Mouse (Mus musculus) embryonic facial prominence, embryonic 13.5 days (tissue): ENCODE results near the gene Tmem131. TPM values are rescaled to one million over a fixed set of nuclear protein-coding genes. Genes with fewer than 3 reads are reported as not detected.
A peak's percentile ranks its signal among the peaks of the same experiment; 100 is the strongest.

ENCODE experiments used
- ATAC-seq: fragments of 200-750 bp; cut with Nextera tagmentation; 2 replicates; pipeline ENCODE4 v1.8.0; 2017; ENCODE audit warnings: low read depth; ENCODE audit not compliant: insufficient number of reproducible peaks, insufficient read depth, low FRiP score, low TSS enrichment
- H3K27ac ChIP-seq: fragments of 300-500 bp; sonication (generic); 2 replicates; pipeline ENCODE4 v1.5.1; 2015; ENCODE audit warnings: moderate library complexity, mild to moderate bottlenecking, inconsistent platforms
- H3K27me3 ChIP-seq: fragments of 300-500 bp; sonication (generic); 2 replicates; pipeline ENCODE4 v1.6.1; 2015; ENCODE audit warnings: mild to moderate bottlenecking, inconsistent platforms
- H3K36me3 ChIP-seq: fragments of 300-500 bp; sonication (generic); 2 replicates; pipeline ENCODE4 v1.6.1; 2015; ENCODE audit warnings: mild to moderate bottlenecking, inconsistent platforms
- H3K4me1 ChIP-seq: fragments of 300-500 bp; sonication (generic); 2 replicates; pipeline ENCODE4 v1.6.1; 2015; ENCODE audit warnings: inconsistent platforms
- H3K4me2 ChIP-seq: fragments of 300-500 bp; sonication (generic); 2 replicates; pipeline ENCODE4 v1.6.1; 2015; ENCODE audit warnings: moderate library complexity, mild to moderate bottlenecking, inconsistent platforms
- H3K4me3 ChIP-seq: fragments of 300-500 bp; sonication (generic); 2 replicates; pipeline ENCODE4 v1.5.1; 2015; ENCODE audit warnings: mild to moderate bottlenecking, inconsistent platforms
- H3K9ac ChIP-seq: fragments of 300-500 bp; sonication (generic); 2 replicates; pipeline ENCODE4 v1.6.1; 2015; ENCODE audit warnings: mild to moderate bottlenecking, inconsistent platforms
- H3K9me3 ChIP-seq: fragments of 300-500 bp; sonication (generic); 2 replicates; pipeline ENCODE4 v1.6.1; 2016; ENCODE audit warnings: inconsistent platforms
- WGBS: fragments of 180-500 bp; shearing (Covaris S2); methylation state at CpG from one replicate; pipeline ENCODE4 v1.1.7; 2015; ENCODE audit warnings: mixed read lengths; 5-methylcytosine and 5-hydroxymethylcytosine counted together
- polyA plus RNA-seq: library from polyadenylated mRNA; unstranded; fragments of >200 nt; fragmentation: Nextera tagmentation; extraction: Ambion mirVana; gene quantifications from 2 replicates; pipeline ENCODE4 v1.2.1, GENCODE M21; 2015

Tmem131 gene
- polyA plus RNA-seq, 1 experiment from 2014 or later, result 17.8 TPM

DNA sequence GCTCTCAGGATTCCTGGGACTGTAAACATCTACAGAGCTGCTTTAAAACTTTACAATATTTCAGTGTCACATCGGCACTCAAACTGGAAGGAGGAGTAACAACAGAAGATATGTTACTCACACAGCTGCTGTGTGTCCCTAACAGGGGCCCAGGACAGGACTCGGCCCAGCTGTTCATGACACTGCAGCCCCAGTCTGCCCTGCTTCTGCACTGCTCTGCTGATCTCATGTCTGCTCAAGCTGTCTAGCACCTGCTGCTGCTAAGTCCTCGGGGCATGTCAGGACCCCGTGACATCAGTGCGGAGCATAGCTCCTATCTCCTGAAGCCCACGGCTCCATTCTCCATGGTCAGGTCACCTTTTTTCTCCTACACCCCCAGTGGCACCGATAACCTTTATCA lies 146.8 kb downstream of the Tmem131 start:
- Histone ChIP-seq H3K9ac (no peak overlapping the region), H3K27ac (no peak overlapping the region), H3K4me3 (no peak overlapping the region), H3K4me1 (no peaks in the 10 kb centered on the region), H3K4me2 (no peak overlapping the region), H3K27me3 (no peaks in the 10 kb centered on the region), H3K36me3 (peaks cover 93% of the 10 kb centered on the region), H3K9me3 (no peaks in the 10 kb centered on the region)
- 90% methylated on average over 7 of the region's 7 CpGs for WGBS
- ATAC-seq, result no peak

- ATAC-seq, result no peak
- 68% methylated on average over 8 of the region's 8 CpGs for WGBS
- H3K4me2 ChIP-seq, result no peak overlapping the region
Measured at GRCm38 (mm10) chr1:36789416-36789815, 154.1 kb downstream of the Tmem131 start.

DNA sequence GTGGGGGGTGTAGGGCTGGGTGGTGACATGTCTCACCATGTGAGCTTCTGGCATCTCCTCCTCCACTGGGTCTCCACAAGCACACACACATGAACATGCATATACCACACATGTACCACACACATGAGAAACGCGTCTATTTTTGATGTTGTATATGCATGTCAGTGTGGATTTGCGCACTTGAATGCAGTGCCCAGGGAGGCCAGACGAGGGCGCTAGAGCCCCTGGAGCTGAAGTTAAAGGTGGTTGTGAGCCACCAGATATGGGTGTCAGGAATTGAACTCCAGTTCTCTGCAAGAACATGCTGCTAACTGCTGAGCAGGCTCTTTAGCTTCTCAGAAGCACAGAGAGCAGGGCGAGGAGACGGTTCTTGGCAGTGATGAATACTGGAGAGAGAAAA lies 157.1 kb downstream of the Tmem131 start:
- 0 out of 2 replicates have a peak, but pooled peaks cover 6% of the 10 kb centered on the region for H3K27me3 ChIP-seq
- peaks cover 9% of the 10 kb centered on the region; the same call in 1 of the 2 replicates for H3K4me1 ChIP-seq
- H3K4me2 ChIP-seq, result no peak overlapping the region
- no peak overlapping the region for H3K4me3 ChIP-seq
- no peaks in the 10 kb centered on the region for H3K9me3 ChIP-seq
- 89% methylated on average over 7 of the region's 7 CpGs for WGBS
- ATAC-seq, result no peak
- H3K27ac ChIP-seq, result no peak overlapping the region
- peaks cover 8% of the 10 kb centered on the region for H3K36me3 ChIP-seq
- no peak overlapping the region for H3K9ac ChIP-seq

More at GRCm38 (mm10) chr1:36789416-36789815, 154.1 kb downstream of the Tmem131 start:
- no peak overlapping the region for H3K9ac ChIP-seq
- H3K27me3 ChIP-seq, result no peaks in the 10 kb centered on the region
- H3K4me1 ChIP-seq, result peaks cover 9% of the 10 kb centered on the region; the same call in 1 of the 2 replicates
- H3K4me3 ChIP-seq, result no peak overlapping the region
- H3K9me3 ChIP-seq, result no peaks in the 10 kb centered on the region
- H3K27ac ChIP-seq, result no peak overlapping the region
- H3K36me3 ChIP-seq, result peaks cover 37% of the 10 kb centered on the region

- WGBS, result 3% methylated on average over 16 of the region's 16 CpGs
- H3K9ac ChIP-seq, result peak overlapping the region; percentile 69
- ATAC-seq, result no peak
Measured at GRCm38 (mm10) chr1:36785238-36785641, 158.2 kb downstream of the Tmem131 start.

DNA sequence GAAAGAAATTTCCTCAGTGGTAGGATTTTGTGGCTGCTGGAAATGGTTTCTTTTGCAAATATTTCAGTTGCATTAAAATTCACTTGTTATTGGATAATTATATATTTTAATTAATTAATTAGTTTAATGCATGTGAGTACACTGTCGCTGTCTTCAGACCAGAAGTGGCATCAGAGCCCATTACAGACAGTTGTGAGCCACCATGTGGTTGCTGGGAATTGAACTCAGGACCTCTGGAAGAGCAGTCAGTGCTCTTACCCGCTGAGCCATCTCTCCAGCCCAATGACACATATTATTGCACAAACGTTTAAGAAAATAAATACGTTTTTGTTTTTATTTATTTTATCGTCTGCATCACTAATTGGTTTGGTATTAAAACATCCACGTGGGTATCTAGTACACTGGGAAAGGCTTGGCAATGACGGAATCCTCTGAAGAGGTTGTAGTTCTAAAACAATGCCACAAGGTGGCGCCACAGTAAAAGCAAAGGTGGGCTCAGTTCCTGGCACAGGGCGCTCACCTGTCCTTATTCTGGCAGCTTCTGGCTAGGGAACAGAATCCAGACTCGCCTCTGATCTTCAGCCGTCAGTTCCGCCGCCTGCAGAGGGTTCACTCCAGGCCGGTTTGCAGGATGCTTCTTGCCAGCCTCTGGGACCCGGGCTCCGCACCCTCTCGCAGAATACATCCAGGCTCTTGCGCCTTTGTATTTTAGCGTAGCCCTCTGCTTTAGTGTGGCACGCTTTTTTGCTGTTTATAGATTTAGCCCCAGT lies 158.9 kb downstream of the Tmem131 start:
- Histone ChIP-seq H3K36me3 (no peaks in the 10 kb centered on the region), H3K27me3 (0 out of 2 replicates have a peak, but pooled peaks cover 6% of the 10 kb centered on the region), H3K4me1 (peaks cover 9% of the 10 kb centered on the region; the same call in 1 of the 2 replicates), H3K27ac (no peak overlapping the region), H3K4me3 (peak overlapping the region; percentile 46), H3K9ac (peak overlapping the region; percentile 69), H3K9me3 (no peaks in the 10 kb centered on the region), H3K4me2 (peak overlapping the region; percentile 90)
- ATAC-seq, result no peak
- 3% methylated on average over 20 of the region's 20 CpGs for WGBS

More at GRCm38 (mm10) chr1:36785238-36785641, 158.2 kb downstream of the Tmem131 start:
- Histone ChIP-seq H3K4me3 (peak overlapping the region; percentile 46), H3K4me2 (peak overlapping the region; percentile 90), H3K36me3 (no peaks in the 10 kb centered on the region), H3K27me3 (0 out of 2 replicates have a peak, but pooled peaks cover 6% of the 10 kb centered on the region), H3K4me1 (peaks cover 9% of the 10 kb centered on the region; the same call in 1 of the 2 replicates), H3K9me3 (no peaks in the 10 kb centered on the region), H3K27ac (no peak overlapping the region)

DNA sequence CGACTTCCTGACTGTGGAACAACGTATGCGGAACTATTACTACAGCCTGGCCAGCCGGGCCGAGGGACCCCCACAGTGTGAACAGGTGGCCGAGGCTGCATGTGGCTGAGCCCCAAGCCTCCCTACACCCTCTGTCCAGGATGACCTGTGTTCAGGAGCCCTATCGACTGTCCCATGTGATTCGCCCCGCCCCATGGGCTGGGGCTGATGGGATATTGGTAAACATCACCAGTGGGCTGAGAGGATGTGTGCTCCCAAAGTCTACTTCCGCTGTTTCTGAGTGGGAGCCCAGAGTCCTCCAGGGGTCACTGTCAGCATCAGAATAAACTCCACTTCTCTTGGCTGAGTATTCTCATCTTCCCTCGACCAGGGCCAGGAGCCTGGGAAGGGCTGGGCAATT lies 161.0 kb downstream of the Tmem131 start:
- no peak overlapping the region for H3K4me2 ChIP-seq
- H3K4me3 ChIP-seq, result no peak overlapping the region
- ATAC-seq, result no peak
- H3K36me3 ChIP-seq, result no peaks in the 10 kb centered on the region
- peaks cover 9% of the 10 kb centered on the region; the same call in 1 of the 2 replicates for H3K4me1 ChIP-seq
- H3K27me3 ChIP-seq, result 0 out of 2 replicates have a peak, but pooled peaks cover 6% of the 10 kb centered on the region
- H3K9ac ChIP-seq, result no peak overlapping the region
- WGBS, result 81% methylated on average over 11 of the region's 11 CpGs
- no peak overlapping the region for H3K27ac ChIP-seq
- no peaks in the 10 kb centered on the region for H3K9me3 ChIP-seq

DNA sequence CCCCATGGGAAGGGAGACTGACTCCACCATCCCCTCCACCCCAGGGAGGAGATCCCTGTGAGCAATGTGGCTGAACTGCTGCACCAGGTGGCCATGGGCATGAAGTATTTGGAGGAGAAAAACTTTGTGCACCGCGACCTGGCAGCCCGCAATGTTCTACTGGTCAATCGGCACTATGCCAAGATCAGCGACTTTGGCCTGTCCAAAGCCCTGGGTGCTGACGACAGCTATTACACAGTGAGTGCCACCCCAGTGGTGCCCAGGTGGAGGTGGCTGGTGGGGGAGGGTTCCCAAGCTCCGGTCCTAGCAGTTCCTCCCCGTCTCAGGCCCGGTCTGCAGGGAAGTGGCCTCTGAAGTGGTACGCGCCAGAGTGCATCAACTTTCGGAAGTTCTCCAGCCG lies 162.7 kb downstream of the Tmem131 start:
- no peak overlapping the region for H3K27ac ChIP-seq
- no peaks in the 10 kb centered on the region for H3K9me3 ChIP-seq
- WGBS, result 88% methylated on average over 13 of the region's 13 CpGs
- H3K27me3 ChIP-seq, result 0 out of 2 replicates have a peak, but pooled peaks cover 6% of the 10 kb centered on the region
- no peak overlapping the region for H3K4me3 ChIP-seq
- no peak overlapping the region for H3K4me2 ChIP-seq
- no peaks in the 10 kb centered on the region for H3K36me3 ChIP-seq
- ATAC-seq, result no peak
- H3K9ac ChIP-seq, result no peak overlapping the region
- H3K4me1 ChIP-seq, result peaks cover 9% of the 10 kb centered on the region; the same call in 1 of the 2 replicates

GRCm38 (mm10) chr1:36772198-36772934 lies 171.1 kb downstream of the Tmem131 start:
- Histone ChIP-seq H3K27ac (no peak overlapping the region), H3K9ac (no peak overlapping the region), H3K4me1 (peaks cover 7% of the 10 kb centered on the region), H3K4me3 (no peak overlapping the region), H3K4me2 (no peak overlapping the region), H3K9me3 (no peaks in the 10 kb centered on the region), H3K36me3 (no peaks in the 10 kb centered on the region), H3K27me3 (peaks cover 24% of the 10 kb centered on the region)
- WGBS, result 86% methylated on average over 9 of the region's 9 CpGs
- ATAC-seq, result no peak

DNA sequence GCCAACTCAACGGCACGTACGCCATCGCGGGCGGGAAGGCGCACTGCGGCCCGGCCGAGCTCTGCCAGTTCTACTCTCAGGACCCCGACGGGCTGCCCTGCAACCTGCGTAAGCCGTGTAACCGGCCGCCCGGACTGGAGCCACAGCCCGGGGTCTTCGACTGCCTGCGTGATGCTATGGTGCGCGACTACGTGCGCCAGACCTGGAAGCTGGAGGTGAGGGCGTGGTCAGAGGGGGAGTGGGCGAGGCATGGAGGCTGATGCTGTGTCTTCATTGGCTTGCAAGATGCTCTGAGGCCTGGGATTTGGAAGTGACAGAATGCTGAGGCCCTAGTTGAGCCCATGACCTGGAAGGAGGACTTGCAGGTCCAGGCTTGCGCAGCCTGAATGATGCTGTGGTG lies 172.5 kb downstream of the Tmem131 start:
- Histone ChIP-seq H3K9me3 (no peaks in the 10 kb centered on the region), H3K4me3 (peak overlapping the region; percentile 33), H3K36me3 (no peaks in the 10 kb centered on the region), H3K4me1 (peaks cover 18% of the 10 kb centered on the region), H3K27me3 (peaks cover 24% of the 10 kb centered on the region), H3K9ac (no peak overlapping the region), H3K4me2 (peak overlapping the region; percentile 59), H3K27ac (no peak overlapping the region)
- no peak for ATAC-seq
- WGBS, result 11% methylated on average over 27 of the region's 27 CpGs

GRCm38 (mm10) chr1:36769951-36770350 lies 173.5 kb downstream of the Tmem131 start:
- H3K27me3 ChIP-seq, result peaks cover 24% of the 10 kb centered on the region
- WGBS, result 91% methylated on average over 1 of the region's 1 CpGs
- H3K4me1 ChIP-seq, result peaks cover 18% of the 10 kb centered on the region

GRCm38 (mm10) chr1:36768786-36769185 lies 174.7 kb downstream of the Tmem131 start:
- Histone ChIP-seq H3K27me3 (peaks cover 24% of the 10 kb centered on the region), H3K9me3 (no peaks in the 10 kb centered on the region), H3K4me3 (no peak overlapping the region), H3K9ac (no peak overlapping the region), H3K4me1 (peaks cover 18% of the 10 kb centered on the region), H3K27ac (no peak overlapping the region), H3K36me3 (no peaks in the 10 kb centered on the region), H3K4me2 (no peak overlapping the region)
- no peak for ATAC-seq
- 56% methylated on average over 5 of the region's 5 CpGs for WGBS

More at GRCm38 (mm10) chr1:36769951-36770350, 173.5 kb downstream of the Tmem131 start:
- Histone ChIP-seq H3K36me3 (no peaks in the 10 kb centered on the region), H3K4me2 (no peak overlapping the region), H3K27ac (no peak overlapping the region), H3K9ac (no peak overlapping the region), H3K9me3 (no peaks in the 10 kb centered on the region), H3K4me3 (no peak overlapping the region)
- no peak for ATAC-seq
